8 mouse cellular contexts compared by ENCODE assay signal in the genomic region with DNA sequence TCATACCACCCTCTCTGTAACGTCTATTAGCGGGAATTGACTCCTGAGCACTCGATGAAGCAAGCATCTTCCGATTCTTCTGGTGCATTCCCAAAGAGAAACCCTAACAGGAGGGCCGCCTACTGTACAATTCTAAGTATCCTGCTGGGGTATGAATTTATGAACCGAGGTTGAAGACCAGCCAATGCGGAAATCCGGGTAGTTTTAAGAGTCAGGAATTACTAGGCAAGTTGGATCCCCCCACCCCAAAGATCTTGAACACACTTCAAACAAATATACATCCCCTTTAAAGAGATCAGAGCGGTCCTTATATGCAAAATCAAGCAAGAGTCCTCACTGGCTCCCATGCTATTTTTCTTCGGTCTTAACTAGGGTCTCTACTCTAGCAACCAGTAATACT. TPM values are rescaled to one million over a fixed set of nuclear protein-coding genes. Genes with fewer than 3 reads are reported as not detected.
DNase-seq lines count a peak whose midpoint lies in the region; ATAC-seq and TF ChIP-seq lines count a peak whose summit lies in the region.

No protein-coding gene starts in this region.

- H3K4me1 ChIP-seq in spleen, adult 2 months (ENCODE audit: control insufficient read depth, insufficient read depth, insufficient read length) = peaks cover 12% of the 10 kb centered on the region
- peaks cover 17% of the 10 kb centered on the region for H3K4me1 ChIP-seq in hindbrain, embryonic 12.5 days
- peaks cover 16% of the 10 kb centered on the region for H3K4me1 ChIP-seq in limb, embryonic 12.5 days (replicated peaks)
- peaks cover 20% of the 10 kb centered on the region for H3K4me1 ChIP-seq in midbrain, embryonic 16.5 days (ENCODE audit: control insufficient read depth, insufficient read depth, low read length)

- peak overlapping the region; percentile 63 for H3K4me2 ChIP-seq in hindbrain, embryonic 12.5 days (replicated peaks)
- peak overlapping the region; percentile 85 for H3K4me2 ChIP-seq in limb, embryonic 12.5 days
- peak overlapping the region; percentile 91 for H3K4me2 ChIP-seq in midbrain, embryonic 16.5 days (ENCODE audit: low read length)

- no peak for TF ChIP-seq CTCF in spleen, adult 2 months (IDR thresholded peaks at IDR 0.05; ENCODE audit: extremely low read depth, insufficient read depth, insufficient read length, insufficient replicate concordance)

- H3K27ac ChIP-seq in spleen, adult 2 months (ENCODE audit: insufficient read depth, low read length) = peak overlapping the region; percentile 99
- H3K27ac ChIP-seq in hindbrain, embryonic 12.5 days = peak overlapping the region; percentile 99
- H3K27ac ChIP-seq in limb, embryonic 12.5 days = peak overlapping the region; percentile 100
- peak overlapping the region; percentile 99 for H3K27ac ChIP-seq in midbrain, embryonic 16.5 days (ENCODE audit: low read length)

- no peaks in the 10 kb centered on the region for H3K27me3 ChIP-seq in spleen, adult 2 months (ENCODE audit: control insufficient read depth, insufficient read depth, low read length)
- H3K27me3 ChIP-seq in hindbrain, embryonic 12.5 days = no peaks in the 10 kb centered on the region
- no peaks in the 10 kb centered on the region for H3K27me3 ChIP-seq in limb, embryonic 12.5 days
- H3K27me3 ChIP-seq in midbrain, embryonic 16.5 days (ENCODE audit: control insufficient read depth, insufficient read depth, low read depth, low read length) = no peaks in the 10 kb centered on the region

- WGBS in spleen, adult 2 months = 1% methylated on average over 10 of the region's 10 CpGs
- under 1% methylated on average over 10 of the region's 10 CpGs for WGBS in hindbrain, embryonic 12.5 days
- WGBS in limb, embryonic 12.5 days = 0% methylated on average over 10 of the region's 10 CpGs
- WGBS in midbrain, embryonic 16.5 days = 0% methylated on average over 10 of the region's 10 CpGs

- no peak for DNase-seq in spleen, adult 2 months (ENCODE audit: low read depth in 1 of 2, low spot score in 2 of 2)
- no peak for DNase-seq in spleen, adult 18-20 months
- peak; percentile 48 for DNase-seq in adrenal gland, postnatal 14 days
- peak; percentile 39 for DNase-seq in fibroblast of lung, adult 2 months (ENCODE audit: low read depth)
- no peak for DNase-seq in spleen, adult 12 weeks (ENCODE audit: low spot score)

- no peak for TF ChIP-seq POLR2A in spleen, adult 2 months (IDR thresholded peaks at IDR 0.05; ENCODE audit: low read depth, low read length)

- no peaks in the 10 kb centered on the region for H3K9me3 ChIP-seq in hindbrain, embryonic 12.5 days (replicated peaks)
- H3K9me3 ChIP-seq in limb, embryonic 12.5 days = no peaks in the 10 kb centered on the region
- H3K9me3 ChIP-seq in midbrain, embryonic 16.5 days (replicated peaks; ENCODE audit: control insufficient read depth, low read length, poor library complexity, severe bottlenecking) = no peaks in the 10 kb centered on the region

- ATAC-seq in hindbrain, embryonic 12.5 days (ENCODE audit: low FRiP score) = no peak; the same call in 1 of the 2 replicates
- no peak for ATAC-seq in limb, embryonic 12.5 days (ENCODE audit: insufficient number of reproducible peaks, insufficient read depth, low FRiP score, low TSS enrichment, low read depth)
- no peak for ATAC-seq in midbrain, embryonic 16.5 days

- H3K4me3 ChIP-seq in spleen, adult 2 months (ENCODE audit: extremely low read depth, insufficient read depth, insufficient read length) = peak overlapping the region; percentile 99
- H3K4me3 ChIP-seq in hindbrain, embryonic 12.5 days = peak overlapping the region; percentile 99
- H3K4me3 ChIP-seq in limb, embryonic 12.5 days (replicated peaks) = peak overlapping the region; percentile 99
- peak overlapping the region; percentile 99 for H3K4me3 ChIP-seq in midbrain, embryonic 16.5 days (ENCODE audit: low read depth, low read length)

- no peaks in the 10 kb centered on the region for H3K36me3 ChIP-seq in spleen, adult 2 months (ENCODE audit: control insufficient read depth, insufficient read depth, low read length)
- H3K36me3 ChIP-seq in hindbrain, embryonic 12.5 days = 0 out of 2 replicates have a peak, but pooled peaks cover 2% of the 10 kb centered on the region
- 0 out of 2 replicates have a peak, but pooled peaks cover 4% of the 10 kb centered on the region for H3K36me3 ChIP-seq in limb, embryonic 12.5 days
- H3K36me3 ChIP-seq in midbrain, embryonic 16.5 days (ENCODE audit: control insufficient read depth, insufficient read depth, low read length) = no peaks in the 10 kb centered on the region

- H3K9ac ChIP-seq in hindbrain, embryonic 12.5 days = peak overlapping the region; percentile 99
- peak overlapping the region; percentile 99 for H3K9ac ChIP-seq in limb, embryonic 12.5 days (replicated peaks)
- H3K9ac ChIP-seq in midbrain, embryonic 16.5 days (ENCODE audit: low read depth, low read length) = peak overlapping the region; percentile 99

RNA-seq across cellular contexts. Expression of a gene that starts 0.9 kb away (rescaled TPM):
- 43.9 and 46.8 TPM in 2 replicates for polyA plus RNA-seq in spleen, adult 2 months (2012; rRNA removed)
- 161 and 178 TPM in 2 replicates for total RNA-seq in adrenal gland, postnatal 14 days (2021)
- polyA plus RNA-seq in hindbrain, embryonic 12.5 days (2016; fragmentation: Nextera tagmentation; extraction: Ambion mirVana) = 163 and 180 TPM in 2 replicates
- 164 and 171 TPM in 2 replicates for polyA plus RNA-seq in limb, embryonic 12.5 days (2016; fragmentation: Nextera tagmentation; extraction: Ambion mirVana)
- polyA plus RNA-seq in midbrain, embryonic 16.5 days (2015; fragmentation: Nextera tagmentation; extraction: Ambion mirVana) = 121 and 150 TPM in 2 replicates

Comparison
In these comparisons a context has a peak if more than half of its experiments do, and no peak if none do; other contexts are left out.
1. DNase-seq: peak in adrenal gland, postnatal 14 days (single experiment) and fibroblast of lung, adult 2 months (single experiment); none in spleen, adult 2 months (0 of 2), spleen, adult 18-20 months (0 of 2) and spleen, adult 12 weeks (single experiment).
2. Peak in every context shown above with its lines, with median percentiles within 50 percentile points of each other: H3K27ac ChIP-seq, H3K4me3 ChIP-seq, H3K4me2 ChIP-seq and H3K9ac ChIP-seq.